Mouse (Mus musculus): ENCODE data around the gene Cnot1. TPM values are rescaled to one million over a fixed set of nuclear protein-coding genes. Genes with fewer than 3 reads are reported as not detected.

Cnot1 gene
- polyA plus RNA-seq, 1 experiment from 2014 or later: 83.1 TPM

DNA sequence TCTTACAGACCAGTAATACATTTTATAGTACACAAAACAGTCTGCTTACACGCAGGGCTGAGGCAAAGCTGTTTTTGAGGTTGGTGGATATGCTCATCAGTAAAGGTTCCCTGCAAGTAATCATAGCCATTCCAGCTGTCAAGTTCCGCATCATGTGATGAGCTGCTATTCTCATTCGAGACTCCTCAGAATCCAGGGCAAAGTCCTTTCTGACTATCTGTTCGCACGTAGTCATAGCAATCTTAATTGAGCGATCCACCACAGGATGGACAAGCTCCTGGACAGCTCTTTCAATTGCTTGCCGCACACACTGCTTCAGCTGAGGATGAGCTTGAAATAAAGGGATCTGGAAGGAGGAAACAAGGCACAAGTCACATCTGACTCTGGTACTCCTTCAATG lies 65.5 kb downstream of the Cnot1 start:
- Histone ChIP-seq H3K27me3 (ENCODE audit: control insufficient read depth, insufficient read depth, low read length) (no peaks in the 10 kb centered on the region), H3K27ac (replicated peaks in 1 of 2; ENCODE audit: control insufficient read depth in 1 of 2, insufficient read depth in 1 of 2, low read depth in 2 of 2, low read length in 2 of 2) (no peak overlapping the region), H3K9ac (ENCODE audit: low read length) (no peak overlapping the region), H3K4me3 (ENCODE audit: control insufficient read depth in 1 of 2, insufficient read depth in 1 of 2, low read depth in 1 of 2, low read length in 2 of 2) (no peak overlapping the region), H3K9me3 (ENCODE audit: control insufficient read depth, low read length) (no peaks in the 10 kb centered on the region), H3K4me2 (ENCODE audit: low read length) (no peak overlapping the region), H3K36me3 (ENCODE audit: control insufficient read depth, insufficient read depth, low read length) (peaks cover 100% of the 10 kb centered on the region), H3K4me1 (ENCODE audit: control insufficient read depth in 2 of 2, insufficient read depth in 2 of 2, low read length in 2 of 2) (no peaks in the 10 kb centered on the region)
- 86% methylated on average over 7 of the region's 7 CpGs for WGBS
- no peak for ATAC-seq (ENCODE audit: insufficient number of reproducible peaks, insufficient read depth, low FRiP score, low read depth)

- peaks cover 99% of the 10 kb centered on the region for H3K36me3 ChIP-seq (ENCODE audit: control insufficient read depth, insufficient read depth, low read length)
- no peak overlapping the region for H3K27ac ChIP-seq (replicated peaks in 1 of 2; ENCODE audit: control insufficient read depth in 1 of 2, insufficient read depth in 1 of 2, low read depth in 2 of 2, low read length in 2 of 2)
- no peak overlapping the region for H3K4me2 ChIP-seq (ENCODE audit: low read length)
- no peak for ATAC-seq (ENCODE audit: insufficient number of reproducible peaks, insufficient read depth, low FRiP score, low read depth)
- no peak overlapping the region for H3K4me3 ChIP-seq (ENCODE audit: control insufficient read depth in 1 of 2, insufficient read depth in 1 of 2, low read depth in 1 of 2, low read length in 2 of 2)
- H3K9ac ChIP-seq (ENCODE audit: low read length): no peak overlapping the region
- no peaks in the 10 kb centered on the region for H3K4me1 ChIP-seq (ENCODE audit: control insufficient read depth in 2 of 2, insufficient read depth in 2 of 2, low read length in 2 of 2)
- 80% methylated on average over 7 of the region's 7 CpGs for WGBS
- H3K27me3 ChIP-seq (ENCODE audit: control insufficient read depth, insufficient read depth, low read length): no peaks in the 10 kb centered on the region
- no peaks in the 10 kb centered on the region for H3K9me3 ChIP-seq (ENCODE audit: control insufficient read depth, low read length)
Observed at GRCm38 (mm10) chr8:95738596-95738995, 68.7 kb downstream of the Cnot1 start.

DNA sequence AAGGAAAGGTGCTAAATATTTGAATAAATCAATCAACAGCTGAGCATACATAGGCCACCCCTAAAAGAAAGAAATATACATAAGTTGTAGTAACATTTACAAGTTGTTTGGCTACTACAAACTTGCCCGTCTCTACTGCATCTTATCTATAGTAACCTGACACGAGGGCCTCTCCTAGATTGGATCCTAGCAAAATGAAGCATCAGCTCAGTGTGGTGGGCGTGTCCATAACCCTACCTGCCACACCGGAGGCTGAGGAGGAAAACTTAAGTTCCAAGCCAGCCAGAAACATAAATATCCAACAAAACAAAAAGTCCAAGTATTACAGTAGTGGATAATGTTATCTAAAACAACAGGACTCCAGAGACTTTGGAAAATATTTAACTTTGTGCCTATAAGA lies 79.6 kb downstream of the Cnot1 start:
- no peak for ATAC-seq (ENCODE audit: insufficient number of reproducible peaks, insufficient read depth, low FRiP score, low read depth)
- H3K4me1 ChIP-seq (ENCODE audit: control insufficient read depth in 2 of 2, insufficient read depth in 2 of 2, low read length in 2 of 2): no peaks in the 10 kb centered on the region
- no peak overlapping the region for H3K4me3 ChIP-seq (ENCODE audit: control insufficient read depth in 1 of 2, insufficient read depth in 1 of 2, low read depth in 1 of 2, low read length in 2 of 2)
- no peak overlapping the region for H3K27ac ChIP-seq (replicated peaks in 1 of 2; ENCODE audit: control insufficient read depth in 1 of 2, insufficient read depth in 1 of 2, low read depth in 2 of 2, low read length in 2 of 2)
- peaks cover 100% of the 10 kb centered on the region for H3K36me3 ChIP-seq (ENCODE audit: control insufficient read depth, insufficient read depth, low read length)
- H3K27me3 ChIP-seq (ENCODE audit: control insufficient read depth, insufficient read depth, low read length): no peaks in the 10 kb centered on the region
- H3K9me3 ChIP-seq (ENCODE audit: control insufficient read depth, low read length): no peaks in the 10 kb centered on the region
- no peak overlapping the region for H3K9ac ChIP-seq (ENCODE audit: low read length)
- H3K4me2 ChIP-seq (ENCODE audit: low read length): no peak overlapping the region
- WGBS: 63% methylated on average over 4 of the region's 4 CpGs

DNA sequence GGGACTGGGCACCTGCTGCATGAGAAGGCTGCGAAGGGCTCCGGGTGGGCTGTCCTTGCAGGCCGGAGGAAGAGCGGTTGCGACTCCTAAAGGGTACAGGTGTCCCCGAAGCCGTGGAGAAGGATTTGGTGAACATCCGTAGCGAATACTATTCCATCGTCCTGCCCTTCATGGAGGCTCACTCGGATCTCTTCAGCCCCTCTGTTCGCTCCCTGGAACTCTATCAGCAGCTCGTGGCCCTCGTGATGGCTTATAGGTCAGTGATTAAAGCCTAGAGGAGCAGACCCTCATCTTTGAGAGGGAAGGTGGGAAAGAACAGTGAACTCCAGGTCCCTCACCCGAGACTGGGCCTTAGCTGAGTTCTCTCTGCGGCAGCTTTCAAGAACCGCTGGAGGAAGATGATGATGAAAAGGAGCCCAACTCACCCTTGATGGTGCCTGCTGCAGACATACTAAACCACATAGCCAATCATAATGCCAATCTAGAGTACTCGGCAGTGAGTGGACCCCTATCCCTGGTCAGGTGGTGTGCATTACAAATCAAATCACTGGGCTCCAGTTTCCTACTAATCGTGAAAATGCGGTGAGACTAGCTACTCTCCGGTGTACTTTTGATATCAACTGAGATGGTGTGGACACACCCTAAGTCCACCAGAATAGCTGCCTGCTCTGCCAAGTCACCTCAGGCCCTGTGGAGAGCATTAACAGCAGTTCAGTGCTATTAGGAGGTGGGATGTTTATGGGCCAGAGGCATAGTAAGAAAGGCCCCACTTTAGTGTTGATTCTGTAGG lies 90.5 kb downstream of the Cnot1 start:
- H3K4me2 ChIP-seq (ENCODE audit: low read length): peak overlapping the region; percentile 94
- H3K36me3 ChIP-seq (ENCODE audit: control insufficient read depth, insufficient read depth, low read length): peaks cover 72% of the 10 kb centered on the region
- peak overlapping the region in 1 of 2 experiments; percentile 77; a peak in 1 of 4 replicates for H3K27ac ChIP-seq (replicated peaks in 1 of 2; ENCODE audit: control insufficient read depth in 1 of 2, insufficient read depth in 1 of 2, low read depth in 2 of 2, low read length in 2 of 2)
- peak overlapping the region; percentile 88 for H3K9ac ChIP-seq (ENCODE audit: low read length)
- peak overlapping the region; percentile 68 to 86 for H3K4me3 ChIP-seq (ENCODE audit: control insufficient read depth in 1 of 2, insufficient read depth in 1 of 2, low read depth in 1 of 2, low read length in 2 of 2)
- H3K9me3 ChIP-seq (ENCODE audit: control insufficient read depth, low read length): no peaks in the 10 kb centered on the region
- ATAC-seq (ENCODE audit: insufficient number of reproducible peaks, insufficient read depth, low FRiP score, low read depth): no peak
- peaks cover 4 to 18% of the 10 kb centered on the region in 2 experiments for H3K4me1 ChIP-seq (ENCODE audit: control insufficient read depth in 2 of 2, insufficient read depth in 2 of 2, low read length in 2 of 2)
- no peaks in the 10 kb centered on the region for H3K27me3 ChIP-seq (ENCODE audit: control insufficient read depth, insufficient read depth, low read length)
- WGBS: 17% methylated on average over 21 of the region's 21 CpGs

GRCm38 (mm10) chr8:95715676-95716531 lies 91.4 kb downstream of the Cnot1 start, which contains the start of gene Setd6:
Gene Setd6, plus strand, starts transcription at chr8:95715881.
- H3K4me2 ChIP-seq (ENCODE audit: low read length): peak within 1 kb of the TSS; percentile 94
- peaks cover 72% of the 10 kb centered on the region for H3K36me3 ChIP-seq (ENCODE audit: control insufficient read depth, insufficient read depth, low read length)
- H3K9ac ChIP-seq (ENCODE audit: low read length): peak within 1 kb of the TSS; percentile 88
- WGBS: under 1% methylated on average over 73 of the region's 79 CpGs
- H3K9me3 ChIP-seq (ENCODE audit: control insufficient read depth, low read length): no peaks in the 10 kb centered on the region
- no peaks in the 10 kb centered on the region for H3K27me3 ChIP-seq (ENCODE audit: control insufficient read depth, insufficient read depth, low read length)
- peak within 1 kb of the TSS; percentile 68 to 86 for H3K4me3 ChIP-seq (ENCODE audit: control insufficient read depth in 1 of 2, insufficient read depth in 1 of 2, low read depth in 1 of 2, low read length in 2 of 2)
- H3K27ac ChIP-seq (replicated peaks in 1 of 2; ENCODE audit: control insufficient read depth in 1 of 2, insufficient read depth in 1 of 2, low read depth in 2 of 2, low read length in 2 of 2): peak within 1 kb of the TSS; percentile 73 to 77
- H3K4me1 ChIP-seq (ENCODE audit: control insufficient read depth in 2 of 2, insufficient read depth in 2 of 2, low read length in 2 of 2): peaks cover 4 to 18% of the 10 kb centered on the region in 2 experiments
- peak; percentile 74 for ATAC-seq (ENCODE audit: insufficient number of reproducible peaks, insufficient read depth, low FRiP score, low read depth)

- WGBS: 73% methylated on average over 6 of the region's 6 CpGs
- peak overlapping the region; percentile 88 for H3K9ac ChIP-seq (ENCODE audit: low read length)
Observed at GRCm38 (mm10) chr8:95714837-95715413, 92.3 kb downstream of the Cnot1 start.

GRCm38 (mm10) chr8:95714367-95714766 lies 92.9 kb downstream of the Cnot1 start:
- H3K4me2 ChIP-seq (ENCODE audit: low read length): no peak overlapping the region
- H3K9ac ChIP-seq (ENCODE audit: low read length): no peak overlapping the region
- H3K4me3 ChIP-seq (ENCODE audit: control insufficient read depth in 1 of 2, insufficient read depth in 1 of 2, low read depth in 1 of 2, low read length in 2 of 2): no peak overlapping the region
- no peaks in the 10 kb centered on the region for H3K9me3 ChIP-seq (ENCODE audit: control insufficient read depth, low read length)
- peaks cover 71% of the 10 kb centered on the region for H3K36me3 ChIP-seq (ENCODE audit: control insufficient read depth, insufficient read depth, low read length)
- H3K27me3 ChIP-seq (ENCODE audit: control insufficient read depth, insufficient read depth, low read length): no peaks in the 10 kb centered on the region
- 75% methylated on average over 4 of the region's 4 CpGs for WGBS
- ATAC-seq (ENCODE audit: insufficient number of reproducible peaks, insufficient read depth, low FRiP score, low read depth): no peak
- peaks cover 8 to 30% of the 10 kb centered on the region in 2 experiments for H3K4me1 ChIP-seq (ENCODE audit: control insufficient read depth in 2 of 2, insufficient read depth in 2 of 2, low read length in 2 of 2)
- no peak overlapping the region for H3K27ac ChIP-seq (replicated peaks in 1 of 2; ENCODE audit: control insufficient read depth in 1 of 2, insufficient read depth in 1 of 2, low read depth in 2 of 2, low read length in 2 of 2)

More at GRCm38 (mm10) chr8:95714837-95715413, 92.3 kb downstream of the Cnot1 start:
- H3K36me3 ChIP-seq (ENCODE audit: control insufficient read depth, insufficient read depth, low read length): peaks cover 71% of the 10 kb centered on the region
- peaks cover 8 to 25% of the 10 kb centered on the region in 2 experiments for H3K4me1 ChIP-seq (ENCODE audit: control insufficient read depth in 2 of 2, insufficient read depth in 2 of 2, low read length in 2 of 2)
- ATAC-seq (ENCODE audit: insufficient number of reproducible peaks, insufficient read depth, low FRiP score, low read depth): no peak
- no peaks in the 10 kb centered on the region for H3K9me3 ChIP-seq (ENCODE audit: control insufficient read depth, low read length)
- peak overlapping the region; percentile 68 to 86; a peak in 3 of 4 replicates for H3K4me3 ChIP-seq (ENCODE audit: control insufficient read depth in 1 of 2, insufficient read depth in 1 of 2, low read depth in 1 of 2, low read length in 2 of 2)
- peak overlapping the region; percentile 94 for H3K4me2 ChIP-seq (ENCODE audit: low read length)
- H3K27ac ChIP-seq (replicated peaks in 1 of 2; ENCODE audit: control insufficient read depth in 1 of 2, insufficient read depth in 1 of 2, low read depth in 2 of 2, low read length in 2 of 2): peak overlapping the region in 1 of 2 experiments; percentile 77; a peak in 1 of 4 replicates
- no peaks in the 10 kb centered on the region for H3K27me3 ChIP-seq (ENCODE audit: control insufficient read depth, insufficient read depth, low read length)
